Mouse (Mus musculus) kidney, postnatal 4 days (tissue): ENCODE measurements at regions not wholly inside any gene's neighbourhood (a gene's known extent, or its start where the extent isn't known, plus 50 kb on each side); places are given as distances from the start of the nearest gene placed in this dataset.
"Not testable (repeated sequence)": the region's sequence is repeated elsewhere in the genome, so short reads cannot be mapped to it uniquely, and the experiment has no call there.

Experiments
- DNase-seq, 2 experiments: peaks; one replicate each; pipeline ENCODE4 v3.0.0; 2021; ENCODE audit warnings: mixed read lengths in 2 of 2

GRCm38 (mm10) chr6:44010946-44011345 is 344.9 kb upstream of the Tpk1 start:
- peak in 1 of 2 experiments; percentile 3 for DNase-seq

- DNase-seq: not testable (repeated sequence)
These were observed 341.1 kb upstream of the Tpk1 start for GRCm38 (mm10) chr6:44007196-44007595.
